Mouse (Mus musculus) cortical plate, adult 2 months (tissue): ENCODE results near the gene Mamdc2.

Source experiments
- CTCF ChIP-seq: fragments of 200-500 bp; IDR thresholded peaks from 2 replicates; pipeline ENCODE4 v1.5.1; 2011; ENCODE audit warnings: mild to moderate bottlenecking, control low read depth, low read length; ENCODE audit not compliant: insufficient read depth; ENCODE audit errors: extremely low read depth
- POLR2A ChIP-seq: fragments of 200-500 bp; IDR thresholded peaks from 2 replicates; pipeline ENCODE4 v1.6.1; 2011; ENCODE audit warnings: mild to moderate bottlenecking, low read length, control low read depth; ENCODE audit not compliant: insufficient read depth; ENCODE audit errors: extremely low read depth

GRCm38 (mm10) chr19:23417668-23418067 lies 30.6 kb downstream of the Mamdc2 start:
- TF ChIP-seq POLR2A, result no peak
- TF ChIP-seq CTCF, result no peak
